Mouse (Mus musculus): Measurements from ENCODE around the gene Chchd3. TPM values are rescaled to one million over a fixed set of nuclear protein-coding genes. Genes with fewer than 3 reads are reported as not detected.

Chchd3 gene
- polyA plus RNA-seq, 1 experiment from 2014 or later = 125 TPM

- Histone ChIP-seq H3K4me1 (replicated peaks; ENCODE audit: control insufficient read depth, insufficient read depth, low read length) (0 out of 2 replicates have a peak, but pooled peaks cover 7% of the 10 kb centered on the region), H3K27ac (ENCODE audit: low read depth) (no peak overlapping the region), H3K36me3 (ENCODE audit: control insufficient read depth, insufficient read depth, low read length) (peaks cover 7% of the 10 kb centered on the region; the same call in 1 of the 2 replicates), H3K27me3 (replicated peaks; ENCODE audit: control insufficient read depth, insufficient read depth, low read length) (no peaks in the 10 kb centered on the region), H3K4me2 (ENCODE audit: low read length) (no peak overlapping the region), H3K9ac (ENCODE audit: low read length) (no peak overlapping the region), H3K4me3 (ENCODE audit: low read depth, low read length) (no peak overlapping the region), H3K9me3 (ENCODE audit: control insufficient read depth, low read length) (no peaks in the 10 kb centered on the region)
- DNase-seq (ENCODE audit: low spot score) = no peak
- ATAC-seq (replicated peaks; ENCODE audit: low FRiP score, low TSS enrichment, low read depth) = no peak
- WGBS = 41% methylated on average over 4 of the region's 4 CpGs
Measured at GRCm38 (mm10) chr6:32797525-32797924, 262.5 kb downstream of the Chchd3 start.

- Histone ChIP-seq H3K4me3 (ENCODE audit: low read depth, low read length) (no peak overlapping the region), H3K9ac (ENCODE audit: low read length) (no peak overlapping the region), H3K27ac (ENCODE audit: low read depth) (no peak overlapping the region), H3K4me1 (replicated peaks; ENCODE audit: control insufficient read depth, insufficient read depth, low read length) (0 out of 2 replicates have a peak, but pooled peaks cover 7% of the 10 kb centered on the region), H3K4me2 (ENCODE audit: low read length) (no peak overlapping the region), H3K36me3 (ENCODE audit: control insufficient read depth, insufficient read depth, low read length) (peaks cover 11% of the 10 kb centered on the region), H3K9me3 (ENCODE audit: control insufficient read depth, low read length) (no peaks in the 10 kb centered on the region), H3K27me3 (replicated peaks; ENCODE audit: control insufficient read depth, insufficient read depth, low read length) (no peaks in the 10 kb centered on the region)
- DNase-seq (ENCODE audit: low spot score) = no peak
- ATAC-seq (replicated peaks; ENCODE audit: low FRiP score, low TSS enrichment, low read depth) = no peak
- WGBS = 53% methylated on average over 8 of the region's 8 CpGs
Measured at GRCm38 (mm10) chr6:32795653-32796500, 264.2 kb downstream of the Chchd3 start.

GRCm38 (mm10) chr6:32793575-32793974 lies 266.5 kb downstream of the Chchd3 start:
- Histone ChIP-seq H3K4me1 (replicated peaks; ENCODE audit: control insufficient read depth, insufficient read depth, low read length) (0 out of 2 replicates have a peak, but pooled peaks cover 7% of the 10 kb centered on the region), H3K9me3 (ENCODE audit: control insufficient read depth, low read length) (no peaks in the 10 kb centered on the region), H3K27ac (ENCODE audit: low read depth) (no peak overlapping the region), H3K9ac (ENCODE audit: low read length) (no peak overlapping the region), H3K4me3 (ENCODE audit: low read depth, low read length) (no peak overlapping the region), H3K36me3 (ENCODE audit: control insufficient read depth, insufficient read depth, low read length) (peaks cover 11% of the 10 kb centered on the region), H3K4me2 (ENCODE audit: low read length) (no peak overlapping the region), H3K27me3 (replicated peaks; ENCODE audit: control insufficient read depth, insufficient read depth, low read length) (no peaks in the 10 kb centered on the region)
- DNase-seq (ENCODE audit: low spot score) (no peak), ATAC-seq (replicated peaks; ENCODE audit: low FRiP score, low TSS enrichment, low read depth) (no peak)
- WGBS = 88% methylated on average over 1 of the region's 1 CpGs

GRCm38 (mm10) chr6:32793163-32793562 lies 266.9 kb downstream of the Chchd3 start:
- no peak overlapping the region for H3K4me2 ChIP-seq (ENCODE audit: low read length)
- H3K27me3 ChIP-seq (replicated peaks; ENCODE audit: control insufficient read depth, insufficient read depth, low read length) = no peaks in the 10 kb centered on the region
- peaks cover 11% of the 10 kb centered on the region for H3K36me3 ChIP-seq (ENCODE audit: control insufficient read depth, insufficient read depth, low read length)
- H3K9ac ChIP-seq (ENCODE audit: low read length) = no peak overlapping the region
- H3K4me1 ChIP-seq (replicated peaks; ENCODE audit: control insufficient read depth, insufficient read depth, low read length) = 0 out of 2 replicates have a peak, but pooled peaks cover 7% of the 10 kb centered on the region
- ATAC-seq (replicated peaks; ENCODE audit: low FRiP score, low TSS enrichment, low read depth) = no peak
- H3K4me3 ChIP-seq (ENCODE audit: low read depth, low read length) = no peak overlapping the region
- DNase-seq (ENCODE audit: low spot score) = no peak
- H3K27ac ChIP-seq (ENCODE audit: low read depth) = no peak overlapping the region
- 95% methylated on average over 3 of the region's 3 CpGs for WGBS
- no peaks in the 10 kb centered on the region for H3K9me3 ChIP-seq (ENCODE audit: control insufficient read depth, low read length)

- DNase-seq (ENCODE audit: low spot score) = no peak
- 83% methylated on average over 4 of the region's 4 CpGs for WGBS
Measured at GRCm38 (mm10) chr6:32790487-32790886, 269.6 kb downstream of the Chchd3 start.

GRCm38 (mm10) chr6:32787399-32787798 lies 272.7 kb downstream of the Chchd3 start:
- Histone ChIP-seq H3K36me3 (ENCODE audit: control insufficient read depth, insufficient read depth, low read length) (peaks cover 8% of the 10 kb centered on the region), H3K4me3 (ENCODE audit: low read depth, low read length) (no peak overlapping the region), H3K9ac (ENCODE audit: low read length) (no peak overlapping the region), H3K9me3 (ENCODE audit: control insufficient read depth, low read length) (no peaks in the 10 kb centered on the region), H3K4me1 (replicated peaks; ENCODE audit: control insufficient read depth, insufficient read depth, low read length) (no peaks in the 10 kb centered on the region), H3K4me2 (ENCODE audit: low read length) (no peak overlapping the region), H3K27ac (ENCODE audit: low read depth) (no peak overlapping the region), H3K27me3 (replicated peaks; ENCODE audit: control insufficient read depth, insufficient read depth, low read length) (no peaks in the 10 kb centered on the region)
- WGBS = 47% methylated on average over 1 of the region's 1 CpGs
- DNase-seq (ENCODE audit: low spot score) (no peak), ATAC-seq (replicated peaks; ENCODE audit: low FRiP score, low TSS enrichment, low read depth) (no peak)

More at GRCm38 (mm10) chr6:32790487-32790886, 269.6 kb downstream of the Chchd3 start:
- H3K9ac ChIP-seq (ENCODE audit: low read length) = no peak overlapping the region
- H3K4me1 ChIP-seq (replicated peaks; ENCODE audit: control insufficient read depth, insufficient read depth, low read length) = no peaks in the 10 kb centered on the region
- no peaks in the 10 kb centered on the region for H3K9me3 ChIP-seq (ENCODE audit: control insufficient read depth, low read length)
- peaks cover 11% of the 10 kb centered on the region for H3K36me3 ChIP-seq (ENCODE audit: control insufficient read depth, insufficient read depth, low read length)
- ATAC-seq (replicated peaks; ENCODE audit: low FRiP score, low TSS enrichment, low read depth) = no peak
- no peak overlapping the region for H3K4me3 ChIP-seq (ENCODE audit: low read depth, low read length)
- no peak overlapping the region for H3K4me2 ChIP-seq (ENCODE audit: low read length)
- no peaks in the 10 kb centered on the region for H3K27me3 ChIP-seq (replicated peaks; ENCODE audit: control insufficient read depth, insufficient read depth, low read length)
- no peak overlapping the region for H3K27ac ChIP-seq (ENCODE audit: low read depth)

- no peak for ATAC-seq (replicated peaks; ENCODE audit: low FRiP score, low TSS enrichment, low read depth)
- Histone ChIP-seq H3K36me3 (ENCODE audit: control insufficient read depth, insufficient read depth, low read length) (peaks cover under 1% of the 10 kb centered on the region), H3K4me3 (ENCODE audit: low read depth, low read length) (no peak overlapping the region), H3K27me3 (replicated peaks; ENCODE audit: control insufficient read depth, insufficient read depth, low read length) (no peaks in the 10 kb centered on the region), H3K4me2 (ENCODE audit: low read length) (no peak overlapping the region), H3K9ac (ENCODE audit: low read length) (no peak overlapping the region), H3K4me1 (replicated peaks; ENCODE audit: control insufficient read depth, insufficient read depth, low read length) (no peaks in the 10 kb centered on the region), H3K9me3 (ENCODE audit: control insufficient read depth, low read length) (no peaks in the 10 kb centered on the region), H3K27ac (ENCODE audit: low read depth) (no peak overlapping the region)
- WGBS = 89% methylated on average over 5 of the region's 5 CpGs
- DNase-seq (ENCODE audit: low spot score) = no peak
Measured at GRCm38 (mm10) chr6:32786196-32786595, 273.9 kb downstream of the Chchd3 start.

- H3K4me1 ChIP-seq (replicated peaks; ENCODE audit: control insufficient read depth, insufficient read depth, low read length) = no peaks in the 10 kb centered on the region
- no peak for ATAC-seq (replicated peaks; ENCODE audit: low FRiP score, low TSS enrichment, low read depth)
- 77% methylated on average over 4 of the region's 4 CpGs for WGBS
- H3K36me3 ChIP-seq (ENCODE audit: control insufficient read depth, insufficient read depth, low read length) = no peaks in the 10 kb centered on the region
- no peak for DNase-seq (ENCODE audit: low spot score)
- H3K27ac ChIP-seq (ENCODE audit: low read depth) = no peak overlapping the region
- no peak overlapping the region for H3K9ac ChIP-seq (ENCODE audit: low read length)
- no peak overlapping the region for H3K4me3 ChIP-seq (ENCODE audit: low read depth, low read length)
- H3K9me3 ChIP-seq (ENCODE audit: control insufficient read depth, low read length) = no peaks in the 10 kb centered on the region
- H3K4me2 ChIP-seq (ENCODE audit: low read length) = no peak overlapping the region
- H3K27me3 ChIP-seq (replicated peaks; ENCODE audit: control insufficient read depth, insufficient read depth, low read length) = no peaks in the 10 kb centered on the region
Measured at GRCm38 (mm10) chr6:32783102-32783501, 277.0 kb downstream of the Chchd3 start.

- DNase-seq (ENCODE audit: low spot score) = no peak
- Histone ChIP-seq H3K27ac (ENCODE audit: low read depth) (no peak overlapping the region), H3K4me2 (ENCODE audit: low read length) (peak overlapping the region; percentile 3; the same call in 1 of the 2 replicates), H3K4me1 (replicated peaks; ENCODE audit: control insufficient read depth, insufficient read depth, low read length) (no peaks in the 10 kb centered on the region), H3K36me3 (ENCODE audit: control insufficient read depth, insufficient read depth, low read length) (no peaks in the 10 kb centered on the region), H3K9me3 (ENCODE audit: control insufficient read depth, low read length) (no peaks in the 10 kb centered on the region), H3K9ac (ENCODE audit: low read length) (no peak overlapping the region), H3K27me3 (replicated peaks; ENCODE audit: control insufficient read depth, insufficient read depth, low read length) (no peaks in the 10 kb centered on the region), H3K4me3 (ENCODE audit: low read depth, low read length) (no peak overlapping the region)
- 20% methylated on average over 11 of the region's 11 CpGs for WGBS
- no peak for ATAC-seq (replicated peaks; ENCODE audit: low FRiP score, low TSS enrichment, low read depth)
Measured at GRCm38 (mm10) chr6:32780602-32781001, 279.5 kb downstream of the Chchd3 start.

All from intestine, embryonic 14.5 days (tissue).